Mouse (Mus musculus): Measurements from ENCODE around the gene Dner. TPM values are rescaled to one million over a fixed set of nuclear protein-coding genes. Genes with fewer than 3 reads are reported as not detected.

Dner gene
- total RNA-seq, 2 experiments from 2014 or later, result not detected

GRCm38 (mm10) chr1:84414464-84414863, 281.6 kb downstream of the Dner start:
- no peak for ATAC-seq (replicated peaks; ENCODE audit: low FRiP score, poor library complexity, severe bottlenecking)

GRCm38 (mm10) chr1:84409514-84409913, 286.5 kb downstream of the Dner start:
- ATAC-seq (replicated peaks; ENCODE audit: low FRiP score, poor library complexity, severe bottlenecking), result no peak

- no peak for ATAC-seq (replicated peaks; ENCODE audit: low FRiP score, poor library complexity, severe bottlenecking)
Measured at GRCm38 (mm10) chr1:84408873-84409272, 287.1 kb downstream of the Dner start.

- ATAC-seq (replicated peaks; ENCODE audit: low FRiP score, poor library complexity, severe bottlenecking), result no peak
Measured at GRCm38 (mm10) chr1:84406891-84407290, 289.1 kb downstream of the Dner start.

GRCm38 (mm10) chr1:84405551-84406290, 290.3 kb downstream of the Dner start:
- ATAC-seq (replicated peaks; ENCODE audit: low FRiP score, poor library complexity, severe bottlenecking), result no peak

GRCm38 (mm10) chr1:84404880-84405279, 291.1 kb downstream of the Dner start:
- ATAC-seq (replicated peaks; ENCODE audit: low FRiP score, poor library complexity, severe bottlenecking), result no peak

- no peak for ATAC-seq (replicated peaks; ENCODE audit: low FRiP score, poor library complexity, severe bottlenecking)
Measured at GRCm38 (mm10) chr1:84402154-84402553, 293.9 kb downstream of the Dner start.

- ATAC-seq (replicated peaks; ENCODE audit: low FRiP score, poor library complexity, severe bottlenecking), result no peak
Measured at GRCm38 (mm10) chr1:84399671-84400070, 296.4 kb downstream of the Dner start.

- ATAC-seq (replicated peaks; ENCODE audit: low FRiP score, poor library complexity, severe bottlenecking), result no peak
Measured at GRCm38 (mm10) chr1:84399118-84399517, 296.9 kb downstream of the Dner start.

- no peak for ATAC-seq (replicated peaks; ENCODE audit: low FRiP score, poor library complexity, severe bottlenecking)
Measured at GRCm38 (mm10) chr1:84396787-84397186, 299.2 kb downstream of the Dner start.

GRCm38 (mm10) chr1:84395928-84396327, 300.1 kb downstream of the Dner start:
- no peak for ATAC-seq (replicated peaks; ENCODE audit: low FRiP score, poor library complexity, severe bottlenecking)

GRCm38 (mm10) chr1:84390961-84391360, 305.1 kb downstream of the Dner start:
- ATAC-seq (replicated peaks; ENCODE audit: low FRiP score, poor library complexity, severe bottlenecking), result no peak

GRCm38 (mm10) chr1:84387616-84388015, 308.4 kb downstream of the Dner start:
- no peak for ATAC-seq (replicated peaks; ENCODE audit: low FRiP score, poor library complexity, severe bottlenecking)

GRCm38 (mm10) chr1:84386481-84387146, 309.4 kb downstream of the Dner start:
- ATAC-seq (replicated peaks; ENCODE audit: low FRiP score, poor library complexity, severe bottlenecking), result no peak

GRCm38 (mm10) chr1:84382709-84383108, 313.3 kb downstream of the Dner start:
- ATAC-seq (replicated peaks; ENCODE audit: low FRiP score, poor library complexity, severe bottlenecking), result no peak

- ATAC-seq (replicated peaks; ENCODE audit: low FRiP score, poor library complexity, severe bottlenecking), result no peak
Measured at GRCm38 (mm10) chr1:84382064-84382463, 314.0 kb downstream of the Dner start.

- no peak for ATAC-seq (replicated peaks; ENCODE audit: low FRiP score, poor library complexity, severe bottlenecking)
Measured at GRCm38 (mm10) chr1:84380895-84381294, 315.1 kb downstream of the Dner start.

GRCm38 (mm10) chr1:84367733-84368132, 328.3 kb downstream of the Dner start:
- ATAC-seq (replicated peaks; ENCODE audit: low FRiP score, poor library complexity, severe bottlenecking), result no peak

- no peak for ATAC-seq (replicated peaks; ENCODE audit: low FRiP score, poor library complexity, severe bottlenecking)
Measured at GRCm38 (mm10) chr1:84366553-84366952, 329.5 kb downstream of the Dner start.

- no peak for ATAC-seq (replicated peaks; ENCODE audit: low FRiP score, poor library complexity, severe bottlenecking)
Measured at GRCm38 (mm10) chr1:84363967-84364366, 332.1 kb downstream of the Dner start, which contains the start of gene Pid1. Pid1 (minus strand) TSS chr1:84364180.

Measured in erythroblast, adult 5-6 weeks (primary cell).